Mouse (Mus musculus) layer of hippocampus, postnatal 14 days (tissue): Measurements from ENCODE around the gene Cyp2u1. TPM values are rescaled to one million over a fixed set of nuclear protein-coding genes. Genes with fewer than 3 reads are reported as not detected.
"Not testable (repeated sequence)": the region's sequence is repeated elsewhere in the genome, so short reads cannot be mapped to it uniquely, and the experiment has no call there.

Experiments
- DNase-seq, 2 experiments: peaks; one replicate each; pipeline ENCODE4 v3.0.0; 2021 to 2022; ENCODE audit warnings: low spot score in 2 of 2, mixed read lengths in 1 of 2
- long read RNA-seq, 2 experiments: library from polyadenylated mRNA; stranded (forward); transcript quantifications; one replicate each; pipeline ENCODE4 v2.0.0; 2021
- total RNA-seq, 2 experiments: library from RNA; stranded (reverse); gene quantifications; 2 replicates each; pipeline ENCODE4 v1.2.3; 2021

The Cyp2u1 gene
- total RNA-seq, result 10 to 100 TPM; 15.1 to 15.3 TPM
- long read RNA-seq, experiment 1, transcript Cyp2u1-203 (4 exons, 1,716 nt), result major isoform, 5 of 6 reads
- long read RNA-seq, experiment 1, partial matches to known transcripts, result 0 of 6 reads
- long read RNA-seq, experiment 1, other reads (novel, unspliced or antisense), result 1 of 6 reads
- long read RNA-seq, experiment 2, full-length matches to known transcripts, result 9 of 11 reads
- long read RNA-seq, experiment 2, partial matches to known transcripts, result 1 of 11 reads
- long read RNA-seq, experiment 2, other reads (novel, unspliced or antisense), result 1 of 11 reads

DNA sequence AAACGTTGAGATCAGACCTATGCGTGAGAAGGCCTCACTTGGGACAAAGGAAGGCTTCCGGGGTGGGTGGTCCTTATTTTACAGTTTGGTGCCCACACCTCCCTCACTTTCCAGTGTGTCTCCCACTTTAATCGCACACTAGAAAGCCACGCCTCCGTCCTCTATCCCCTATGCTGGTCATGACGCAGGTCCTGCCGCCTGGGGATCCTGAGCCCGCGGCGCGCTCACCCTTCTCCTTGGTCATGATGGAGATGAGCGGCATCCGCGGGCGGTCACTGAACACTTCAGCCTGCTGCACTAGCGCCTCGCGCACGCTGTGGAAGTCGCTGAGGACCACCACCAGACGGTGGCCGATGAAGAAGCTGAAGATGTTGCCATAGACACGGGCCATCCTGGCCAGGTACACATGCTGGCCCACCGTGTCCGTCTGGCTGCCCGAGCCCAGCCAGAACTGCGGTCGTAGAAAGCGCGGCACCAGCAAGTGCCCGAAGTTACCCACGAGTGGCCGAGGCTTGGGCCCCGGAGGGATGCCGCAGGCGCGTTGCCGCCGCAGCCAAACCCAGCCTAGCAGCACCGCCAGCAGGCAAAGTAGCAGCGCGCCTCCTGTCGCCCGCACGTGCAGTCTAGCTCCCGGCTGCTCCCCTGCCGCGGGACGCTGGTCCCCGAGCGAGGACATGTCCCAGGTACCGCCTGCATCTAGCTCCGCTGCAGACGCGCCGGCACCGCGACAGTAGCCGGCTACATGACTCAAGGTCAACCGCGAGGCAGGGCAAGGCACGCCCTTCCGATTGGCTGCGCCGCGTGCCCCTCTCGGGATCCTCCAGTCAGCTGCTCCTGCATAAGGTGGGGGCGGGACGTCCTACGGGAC, at the start of gene Cyp2u1:
Cyp2u1 (minus strand) TSS at position 776 of the 868 bp plus-strand sequence.
- DNase-seq, result peak; percentile 88 to 92

DNA sequence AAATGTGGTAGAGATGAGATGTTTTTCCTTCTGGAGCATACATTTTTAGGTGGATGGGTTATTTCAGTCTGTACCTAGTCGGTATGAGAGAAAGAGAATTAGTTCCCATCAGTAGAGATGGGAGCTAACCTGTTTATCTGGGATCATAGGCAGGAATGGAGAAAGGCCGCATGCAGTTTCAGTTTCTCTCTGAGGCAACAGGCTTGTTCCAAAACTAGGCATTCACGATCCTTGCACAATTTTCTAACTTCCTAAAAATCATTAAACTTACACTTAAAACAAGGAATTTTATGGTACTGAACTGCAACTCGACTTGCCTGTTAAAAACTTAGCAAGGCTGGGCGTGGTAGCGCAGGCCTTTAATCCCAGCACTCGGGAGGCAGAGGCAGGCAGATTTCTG, 47.5 kb upstream of the Cyp2u1 start:
- DNase-seq, result no peak

DNA sequence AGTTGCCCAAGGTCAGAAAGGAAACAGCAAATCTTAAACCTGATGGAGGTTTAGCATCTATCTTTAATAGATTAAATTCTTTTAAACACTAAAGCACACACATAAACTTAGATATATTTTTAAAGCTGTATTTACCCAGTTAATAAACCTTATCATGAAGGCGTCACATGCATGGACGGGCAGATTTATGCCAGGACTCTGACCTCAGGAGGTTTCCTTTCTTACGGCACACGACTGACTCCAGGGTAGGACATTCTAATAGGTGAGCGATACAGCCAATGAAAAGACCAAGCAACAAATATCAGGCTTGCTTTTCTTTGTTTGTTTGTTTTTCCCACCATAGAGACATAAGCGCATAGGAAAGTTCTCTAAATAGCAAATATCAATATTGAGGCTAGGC, 46.0 kb upstream of the Cyp2u1 start:
- no peak for DNase-seq

DNA sequence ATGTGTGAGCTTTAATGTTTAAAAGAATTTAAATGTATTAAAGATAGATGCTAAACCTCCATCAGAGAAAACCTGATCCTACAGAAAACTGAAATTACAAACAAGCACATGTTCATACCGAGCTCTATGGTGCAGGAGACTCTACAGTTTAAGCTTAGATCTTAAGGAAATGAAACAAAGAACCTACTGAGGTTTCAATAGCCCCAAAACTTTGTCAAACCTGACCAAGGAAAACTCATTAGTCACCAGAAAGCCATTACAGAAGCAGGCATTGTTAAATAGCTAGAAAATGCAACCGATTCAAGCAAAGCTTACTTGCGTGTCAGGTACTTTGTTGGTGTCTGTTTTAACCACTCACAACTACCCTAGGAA, 45.5 kb upstream of the Cyp2u1 start:
- DNase-seq, result no peak

DNA sequence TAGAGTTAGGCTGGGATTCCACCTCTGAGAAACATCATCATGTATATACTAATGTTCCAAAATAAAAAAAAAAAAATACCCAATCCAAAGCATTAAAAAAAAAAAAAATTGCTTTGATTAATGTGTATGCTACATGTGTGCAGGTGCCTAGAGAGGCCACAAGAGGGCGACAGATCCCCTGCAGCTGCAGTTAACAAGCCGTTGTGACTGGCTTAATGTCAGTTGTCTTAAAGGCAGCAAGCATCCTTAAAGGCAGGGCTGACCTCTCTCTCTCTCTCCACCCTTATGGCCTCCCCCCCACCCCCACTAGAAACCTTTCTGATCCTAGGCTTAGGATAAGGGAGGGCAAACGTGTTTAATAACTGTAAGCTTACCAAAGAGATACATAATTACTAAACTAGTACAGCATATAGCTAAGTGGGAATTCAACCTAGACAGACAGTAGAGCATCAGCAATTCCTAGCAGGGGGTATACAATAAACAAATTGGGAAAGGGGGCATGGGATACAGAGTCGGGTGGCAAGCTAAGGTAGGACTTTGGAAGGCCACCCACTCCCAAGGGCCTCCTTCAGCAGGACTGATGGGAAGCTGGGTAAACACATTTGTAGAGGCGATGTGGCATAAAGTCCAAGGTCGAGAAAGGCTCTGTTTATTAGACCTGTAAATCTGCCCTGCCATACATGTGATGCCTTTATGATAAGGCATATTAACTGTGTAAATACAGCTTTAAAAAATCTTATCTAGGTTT, 45.0 kb upstream of the Cyp2u1 start:
- DNase-seq, result no peak

DNA sequence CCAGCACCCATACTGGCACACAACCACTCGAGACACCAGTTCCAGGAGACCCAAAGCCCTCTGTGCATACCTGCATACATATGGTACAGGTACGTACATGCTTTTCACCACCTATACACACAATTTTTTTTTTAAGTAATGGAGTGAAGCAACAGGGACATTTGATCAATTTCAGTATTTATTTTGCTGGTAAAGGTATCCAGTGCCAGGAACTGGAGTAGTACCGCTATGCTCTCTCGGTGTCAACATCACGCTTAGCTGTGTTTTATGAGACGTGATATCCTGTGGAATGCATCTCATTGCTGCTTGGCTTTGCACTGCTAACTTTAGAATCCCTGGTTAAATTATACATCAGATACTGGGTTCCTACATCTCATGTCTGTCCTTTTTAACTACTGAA, 42.9 kb upstream of the Cyp2u1 start:
- no peak for DNase-seq

DNA sequence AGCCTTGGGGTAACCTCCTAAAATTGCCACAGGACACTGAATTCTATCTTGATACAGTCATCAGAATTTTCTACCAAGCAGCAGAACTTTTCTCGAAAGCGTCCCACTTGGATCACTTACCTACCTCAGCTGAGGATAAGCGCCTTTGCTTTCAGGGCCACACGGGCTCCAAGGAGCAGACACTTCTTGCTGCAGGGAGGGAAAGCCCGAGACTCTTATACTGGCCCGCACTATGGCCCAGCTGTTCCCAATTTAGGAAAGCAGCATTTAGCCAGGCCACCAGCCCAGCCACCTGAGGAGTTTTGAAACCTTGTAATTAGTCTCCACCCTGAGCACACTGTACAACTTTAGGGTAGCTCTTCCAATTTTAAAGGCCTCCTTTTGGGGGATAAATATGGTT, 40.3 kb upstream of the Cyp2u1 start:
- DNase-seq, result no peak

DNA sequence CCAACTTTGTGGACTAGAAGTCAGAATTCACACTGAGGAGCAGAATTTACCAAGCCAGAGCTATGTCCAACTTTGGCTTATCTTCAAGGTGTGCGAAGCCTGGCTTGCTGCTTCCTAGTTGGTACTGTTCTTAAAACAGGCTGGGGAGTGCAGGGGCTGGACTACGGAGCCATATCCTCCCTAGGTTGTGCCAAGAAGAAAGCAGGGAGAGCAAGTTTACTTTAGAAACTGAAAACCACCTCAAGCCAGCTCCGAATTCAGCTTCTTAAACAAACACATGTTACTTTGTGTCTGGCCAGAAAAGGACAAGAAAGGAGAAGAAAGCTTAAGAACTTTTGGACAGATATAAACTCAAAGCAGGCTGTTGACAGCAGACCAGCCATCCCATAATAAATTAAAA, 37.9 kb upstream of the Cyp2u1 start:
- no peak for DNase-seq

DNA sequence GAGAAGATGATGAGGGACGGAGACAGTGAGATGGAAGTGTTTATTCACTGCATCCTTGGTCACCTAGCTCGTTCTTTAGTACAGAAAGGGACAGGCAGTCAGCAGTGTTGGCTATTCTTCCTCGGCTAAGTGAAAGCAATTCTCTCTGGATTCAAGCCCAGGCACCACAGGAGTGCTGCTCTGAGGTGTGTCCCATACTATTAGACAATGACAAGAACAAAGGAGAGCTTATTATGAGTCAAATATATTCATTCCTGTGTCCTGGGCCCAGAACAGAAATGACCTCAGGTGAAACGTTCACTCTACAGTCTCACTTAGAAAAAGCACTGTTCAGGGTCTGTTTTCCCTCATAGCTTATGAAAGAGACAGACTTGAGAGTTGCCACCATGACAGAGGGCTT, 36.3 kb upstream of the Cyp2u1 start:
- no peak for DNase-seq

DNA sequence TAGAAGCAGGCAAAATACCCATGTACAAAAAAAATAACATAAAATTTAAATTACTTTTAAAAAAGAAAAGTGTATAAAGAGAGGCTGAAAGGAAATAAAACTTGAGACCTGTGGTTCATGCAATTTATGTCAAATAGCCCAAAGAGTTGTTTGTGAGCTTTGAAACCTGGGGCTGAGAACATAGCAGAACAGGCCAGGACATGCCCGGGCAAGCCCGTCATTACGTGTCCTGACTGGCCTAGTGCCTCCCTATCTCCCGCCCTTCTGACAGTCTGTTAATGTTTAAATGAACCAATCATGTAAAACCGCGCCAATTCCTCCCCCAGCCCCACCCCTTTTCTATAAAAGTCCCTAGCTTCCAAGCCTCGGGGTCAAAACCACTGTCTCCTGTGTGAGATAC, 34.7 kb upstream of the Cyp2u1 start:
- DNase-seq, result not testable (repeated sequence)

DNA sequence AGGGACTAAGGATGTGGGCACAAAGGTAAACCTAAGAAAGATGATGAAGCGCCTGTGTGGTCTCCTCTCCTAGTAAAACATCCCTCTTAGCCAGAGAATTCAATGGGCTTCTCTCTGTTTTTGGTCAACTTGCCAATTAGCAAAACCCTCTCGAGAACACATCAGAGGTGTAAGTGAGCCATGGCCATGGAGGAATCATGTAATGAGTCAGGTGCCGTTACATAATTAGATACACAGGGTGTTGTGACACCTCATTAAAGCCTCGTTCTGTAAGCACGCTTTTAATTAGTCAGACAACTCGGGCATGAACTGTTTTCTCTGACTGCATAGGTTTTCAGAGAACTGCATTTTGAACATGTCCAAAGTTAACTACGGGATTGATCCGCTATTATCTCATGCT, 33.6 kb upstream of the Cyp2u1 start:
- DNase-seq, result no peak

DNA sequence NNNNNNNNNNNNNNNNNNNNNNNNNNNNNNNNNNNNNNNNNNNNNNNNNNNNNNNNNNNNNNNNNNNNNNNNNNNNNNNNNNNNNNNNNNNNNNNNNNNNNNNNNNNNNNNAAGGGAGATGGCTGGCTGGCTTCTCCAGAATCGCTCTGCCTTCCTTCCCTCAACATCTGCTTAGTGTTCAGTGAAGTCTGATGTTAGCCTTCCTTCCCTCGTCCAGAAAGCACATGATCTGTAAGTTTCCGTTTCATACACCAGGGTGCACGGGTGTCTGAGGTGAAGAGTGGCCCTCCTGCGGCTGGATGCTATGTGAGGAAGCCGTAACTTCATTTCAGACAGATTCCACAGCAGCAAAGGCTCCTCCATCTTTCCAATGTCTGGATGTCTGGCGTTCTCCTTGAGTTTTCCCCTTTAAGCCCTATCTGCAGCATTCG, 32.1 kb upstream of the Cyp2u1 start:
- DNase-seq, result no peak

DNA sequence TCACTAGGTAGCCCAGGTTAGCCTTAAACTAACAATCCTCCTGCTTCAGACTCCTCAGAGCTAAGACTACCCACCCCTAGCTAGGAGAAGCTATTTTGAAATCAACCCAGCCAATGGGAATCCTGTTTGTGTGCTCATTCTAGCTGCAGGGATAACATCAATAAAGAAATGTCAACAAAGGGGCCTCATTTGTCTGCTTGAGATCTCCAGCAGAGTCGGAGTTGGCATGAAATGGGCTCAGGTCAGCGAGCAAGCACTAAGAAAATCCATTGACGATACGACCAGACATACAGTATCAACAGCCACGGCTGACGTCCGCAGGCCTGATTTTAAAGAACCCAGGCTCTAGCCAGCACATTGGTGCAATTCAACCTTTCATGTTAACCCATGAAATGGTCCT, 24.2 kb upstream of the Cyp2u1 start:
- DNase-seq, result no peak

DNA sequence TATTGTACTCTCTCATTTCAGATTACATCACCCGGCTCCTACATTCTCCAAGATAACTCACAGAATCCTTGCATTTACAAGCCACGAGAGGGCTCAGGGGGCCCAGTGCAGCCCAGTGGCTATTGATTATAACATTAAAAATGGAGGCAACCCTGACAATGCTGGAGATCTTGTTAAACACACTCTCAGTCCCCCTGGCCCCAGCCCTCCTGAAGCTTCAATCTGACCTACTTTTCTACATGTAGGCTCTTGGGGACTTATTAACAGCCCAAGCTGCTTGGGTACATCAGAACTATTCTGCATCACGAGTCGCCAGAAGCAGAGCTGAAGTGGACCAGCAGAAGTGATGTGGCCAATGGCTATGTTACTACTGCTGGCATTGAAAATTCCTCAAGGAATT, 23.6 kb upstream of the Cyp2u1 start:
- no peak for DNase-seq

DNA sequence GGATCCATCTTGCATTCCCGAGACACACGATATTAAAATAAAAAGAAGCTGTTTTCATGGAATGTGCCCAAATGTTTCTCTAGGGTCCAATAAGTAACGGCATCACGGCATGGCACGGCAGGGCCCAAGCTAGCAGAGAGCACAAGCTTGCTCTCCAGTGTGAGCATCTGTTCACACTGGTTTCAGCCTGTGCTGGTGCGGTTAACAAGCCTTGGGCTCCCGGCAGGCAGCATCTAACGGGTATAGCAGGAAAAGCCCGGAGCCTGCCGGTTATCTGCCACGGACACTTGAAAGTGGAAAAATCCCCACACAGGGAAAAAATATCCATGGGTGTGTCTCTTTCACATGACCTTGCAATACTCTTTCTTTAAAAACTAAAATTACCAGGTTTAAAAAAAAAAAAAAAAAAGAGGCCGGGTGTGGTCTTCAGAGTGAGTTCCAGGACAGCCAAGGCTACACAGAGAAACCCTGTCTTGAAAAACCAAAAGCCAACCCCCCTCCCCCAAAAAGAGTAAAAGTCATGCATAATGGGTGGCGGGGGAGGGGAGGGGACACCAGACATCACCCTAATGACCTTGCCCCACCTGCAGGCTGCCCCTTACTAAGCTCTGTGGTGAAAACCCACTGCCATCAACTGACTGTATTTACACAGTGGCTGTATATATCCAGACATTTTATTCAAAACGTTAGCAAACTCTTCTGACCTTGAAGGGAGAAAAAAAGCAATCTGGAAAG, 19.2 kb upstream of the Cyp2u1 start:
- DNase-seq, result no peak

DNA sequence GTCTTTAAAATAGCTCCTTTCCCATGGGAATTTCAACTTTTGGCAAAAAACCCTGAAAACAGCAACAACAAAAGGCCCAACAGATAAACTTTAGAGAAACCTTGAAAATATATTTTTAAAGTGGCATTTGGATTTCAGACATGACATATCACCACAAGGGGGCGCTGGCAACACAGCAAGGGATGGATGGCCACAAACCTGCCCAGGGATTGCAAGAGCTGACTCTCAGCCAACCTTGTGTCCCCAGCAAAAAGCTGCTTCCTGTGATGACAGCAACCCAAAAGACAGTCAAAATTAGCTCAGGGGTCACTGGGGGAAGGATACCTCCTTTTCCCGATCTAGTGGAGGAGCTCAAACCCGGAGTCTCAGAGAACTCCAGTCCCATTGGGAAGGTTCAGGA, 17.2 kb upstream of the Cyp2u1 start:
- peak; percentile 78 to 82 for DNase-seq

DNA sequence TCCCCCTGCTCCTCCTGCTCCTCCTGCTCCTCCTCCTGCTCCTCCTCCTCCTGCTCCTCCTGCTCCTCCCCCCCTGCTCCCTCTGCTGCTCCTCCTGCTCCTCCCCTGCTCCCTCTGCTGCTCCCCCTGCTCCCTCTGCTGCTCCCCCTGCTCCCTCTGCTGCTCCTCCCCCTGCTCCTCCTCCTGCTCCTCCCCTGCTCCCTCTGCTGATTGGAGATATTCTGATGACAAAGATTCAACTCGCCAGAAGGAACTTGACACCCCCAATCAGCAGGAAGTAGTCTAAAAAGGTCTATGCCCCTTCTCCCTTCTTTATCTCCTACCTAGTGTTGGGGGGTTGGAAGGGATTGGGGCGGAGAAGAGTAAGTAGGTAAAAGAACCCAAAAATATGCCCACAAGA, 15.2 kb upstream of the Cyp2u1 start:
- DNase-seq, result no peak

DNA sequence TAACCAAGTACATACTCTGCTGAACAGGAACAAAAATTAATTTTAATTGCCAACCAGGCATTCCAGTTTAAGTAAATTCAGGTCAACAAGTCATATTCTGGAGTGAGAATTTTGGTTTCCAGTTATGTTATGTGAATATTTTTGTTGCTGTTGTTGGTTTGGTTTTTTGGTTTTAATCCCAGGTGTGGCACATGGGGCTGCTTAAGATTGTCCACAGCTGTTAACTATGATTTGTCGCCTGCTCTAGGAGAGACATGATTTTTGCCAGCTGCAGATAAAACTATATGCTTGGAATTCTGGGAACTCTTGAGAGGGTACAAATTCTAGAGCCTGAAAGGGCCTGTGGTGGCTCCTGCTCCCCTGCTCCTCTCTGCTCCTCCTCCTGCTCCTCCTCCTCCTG, 14.1 kb upstream of the Cyp2u1 start:
- DNase-seq, result no peak

DNA sequence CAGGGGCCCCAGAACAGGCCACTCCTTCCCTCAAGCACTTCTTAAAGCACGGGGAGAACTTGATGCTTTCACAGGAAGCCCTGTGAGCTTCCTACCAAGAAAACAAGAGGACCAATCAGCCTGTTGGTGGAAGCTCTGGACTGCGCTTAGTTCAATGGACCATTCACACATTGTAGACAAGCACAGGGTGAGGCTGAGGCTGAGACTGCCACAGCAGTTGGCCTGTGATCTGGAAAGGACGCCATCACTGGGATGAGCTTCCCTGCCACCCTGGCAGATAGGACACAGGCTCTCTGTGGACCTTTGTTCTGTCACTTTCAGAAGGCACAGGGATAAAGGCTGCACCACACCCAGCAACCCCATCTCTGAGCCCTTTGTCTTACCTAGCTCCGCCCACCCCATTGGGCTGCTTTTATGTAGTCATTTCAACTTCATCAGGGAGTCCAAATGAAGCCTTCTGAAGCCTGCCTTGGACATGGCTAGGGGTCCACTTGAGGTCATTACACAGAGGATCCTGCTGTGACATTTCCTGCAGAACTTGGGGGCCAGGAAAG, 13.0 kb upstream of the Cyp2u1 start:
- DNase-seq, result no peak

DNA sequence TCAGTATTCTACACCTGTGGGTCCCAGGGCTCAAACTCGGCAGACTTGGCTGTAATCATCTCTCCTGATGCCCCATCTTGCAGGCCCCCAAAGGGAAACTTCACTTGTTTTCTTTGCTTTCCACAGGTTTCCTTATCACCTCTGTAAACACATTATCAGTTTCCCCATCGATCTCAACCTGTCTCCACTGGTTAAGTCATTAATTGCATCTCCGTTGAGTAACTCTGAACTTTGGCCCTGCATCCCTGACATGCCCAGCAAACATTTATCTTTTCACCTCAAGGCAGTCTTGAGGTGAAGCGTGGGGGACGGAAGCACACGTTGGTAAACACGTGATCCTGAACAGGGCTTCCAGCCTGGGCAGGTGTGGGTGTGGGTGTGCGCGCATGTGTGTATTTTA, 9.3 kb upstream of the Cyp2u1 start:
- DNase-seq, result no peak

DNA sequence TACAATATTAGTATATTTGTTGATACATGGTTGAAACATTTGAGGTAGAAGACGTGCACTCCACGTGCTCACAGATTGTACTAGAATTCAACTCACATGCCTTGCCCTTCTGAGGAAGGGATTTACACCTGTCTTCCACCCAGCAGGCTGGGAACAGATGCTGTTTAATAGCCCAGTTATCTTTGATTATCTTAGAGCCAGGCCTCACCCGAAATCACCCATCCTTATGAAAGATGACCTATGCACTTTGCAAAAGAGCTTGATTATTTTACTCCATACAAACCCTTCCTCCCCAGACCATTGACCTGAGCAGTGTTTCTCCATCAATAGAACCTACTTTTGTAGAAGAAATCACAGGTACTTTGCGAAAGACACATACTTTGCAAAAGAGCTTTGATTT, 7.5 kb upstream of the Cyp2u1 start:
- DNase-seq, result no peak
